In genomic region chr9:21290589-21290988, GRCm38 (mm10) we compare ENCODE assay signal across 8 mouse cellular contexts. TPM values are rescaled to one million over a fixed set of nuclear protein-coding genes. Genes with fewer than 3 reads are reported as not detected.
DNase-seq lines count a peak whose midpoint lies in the region; ATAC-seq lines count a peak whose summit lies in the region.

No protein-coding gene starts in this region.

- H3K9me3 ChIP-seq in lung, embryonic 16.5 days (ENCODE audit: control insufficient read depth, low read length), result no peaks in the 10 kb centered on the region
- no peaks in the 10 kb centered on the region for H3K9me3 ChIP-seq in limb, embryonic 15.5 days
- no peaks in the 10 kb centered on the region for H3K9me3 ChIP-seq in stomach, embryonic 16.5 days (replicated peaks; ENCODE audit: control insufficient read depth, low read length)

- DNase-seq in cerebellum, postnatal 4 days (ENCODE audit: low spot score in 2 of 2), result no peak
- no peak for DNase-seq in lung, postnatal 4 days
- DNase-seq in layer of hippocampus, postnatal 14 days (ENCODE audit: low spot score in 2 of 2), result no peak

- peak; percentile 2; the same call in 1 of the 2 replicates for ATAC-seq in cerebellum, adult (ENCODE audit: insufficient number of reproducible peaks, low FRiP score, low TSS enrichment)
- no peak for ATAC-seq in lung, embryonic 16.5 days (ENCODE audit: low read depth)
- peak; percentile 26 for ATAC-seq in erythroblast, adult 5-6 weeks (replicated peaks; ENCODE audit: low FRiP score, poor library complexity, severe bottlenecking)
- ATAC-seq in limb, embryonic 15.5 days (ENCODE audit: insufficient number of reproducible peaks, low FRiP score, low TSS enrichment, low read depth), result no peak
- no peak for ATAC-seq in stomach, embryonic 16.5 days (ENCODE audit: insufficient read depth, low FRiP score)

- H3K36me3 ChIP-seq in lung, embryonic 16.5 days (ENCODE audit: control insufficient read depth, insufficient read depth, low read length), result no peaks in the 10 kb centered on the region
- no peaks in the 10 kb centered on the region; the same call in 1 of the 2 replicates for H3K36me3 ChIP-seq in limb, embryonic 15.5 days
- no peaks in the 10 kb centered on the region for H3K36me3 ChIP-seq in stomach, embryonic 16.5 days (ENCODE audit: control insufficient read depth, insufficient read depth, low read length)

- peak overlapping the region; percentile 75 for H3K9ac ChIP-seq in lung, embryonic 16.5 days (ENCODE audit: low read length)
- H3K9ac ChIP-seq in limb, embryonic 15.5 days, result peak overlapping the region; percentile 64
- peak overlapping the region; percentile 82 for H3K9ac ChIP-seq in stomach, embryonic 16.5 days (ENCODE audit: low read length)

- H3K4me1 ChIP-seq in lung, embryonic 16.5 days (replicated peaks; ENCODE audit: control insufficient read depth, insufficient read depth, low read length), result peaks cover 28% of the 10 kb centered on the region
- H3K4me1 ChIP-seq in limb, embryonic 15.5 days, result peaks cover 34% of the 10 kb centered on the region
- peaks cover 27% of the 10 kb centered on the region for H3K4me1 ChIP-seq in stomach, embryonic 16.5 days (ENCODE audit: control insufficient read depth, insufficient read depth, low read length)

- peak overlapping the region; percentile 65 for H3K27ac ChIP-seq in lung, embryonic 16.5 days (ENCODE audit: low read length)
- H3K27ac ChIP-seq in limb, embryonic 15.5 days, result peak overlapping the region; percentile 82
- peak overlapping the region; percentile 69 for H3K27ac ChIP-seq in stomach, embryonic 16.5 days (ENCODE audit: low read length)

- no peaks in the 10 kb centered on the region for H3K27me3 ChIP-seq in lung, embryonic 16.5 days (ENCODE audit: control insufficient read depth, insufficient read depth, low read depth, low read length)
- no peaks in the 10 kb centered on the region for H3K27me3 ChIP-seq in limb, embryonic 15.5 days
- no peaks in the 10 kb centered on the region for H3K27me3 ChIP-seq in stomach, embryonic 16.5 days (ENCODE audit: control insufficient read depth, insufficient read depth, low read length)

- H3K4me3 ChIP-seq in lung, embryonic 16.5 days (ENCODE audit: low read length), result peak overlapping the region; percentile 75
- H3K4me3 ChIP-seq in limb, embryonic 15.5 days, result peak overlapping the region; percentile 76
- peak overlapping the region; percentile 71 for H3K4me3 ChIP-seq in stomach, embryonic 16.5 days (replicated peaks; ENCODE audit: low read length)

- peak overlapping the region; percentile 58 for H3K4me2 ChIP-seq in lung, embryonic 16.5 days (ENCODE audit: low read depth, low read length)
- H3K4me2 ChIP-seq in limb, embryonic 15.5 days, result peak overlapping the region; percentile 74
- H3K4me2 ChIP-seq in stomach, embryonic 16.5 days (ENCODE audit: low read depth, low read length), result peak overlapping the region; percentile 73

- under 1% methylated on average over 20 of the region's 20 CpGs for WGBS in lung, embryonic 16.5 days
- under 1% methylated on average over 20 of the region's 20 CpGs for WGBS in limb, embryonic 15.5 days
- WGBS in stomach, embryonic 16.5 days, result 0% methylated on average over 20 of the region's 20 CpGs

RNA-seq across cellular contexts. Expression of gene Cdkn2d, which starts 0.6 kb away (rescaled TPM):
- polyA plus RNA-seq in lung, embryonic 16.5 days (2015; fragmentation: Nextera tagmentation; extraction: Ambion mirVana), result 57.7 TPM in 2 replicates
- total RNA-seq in erythroblast, adult 5-6 weeks (2015; ENCODE audit: low replicate concordance), result 29.4 and 40.1 TPM in 2 replicates
- total RNA-seq in erythroblast, adult 5-6 weeks (2017; ENCODE audit: low replicate concordance), result 15.9 and 25.5 TPM in 2 replicates
- 55.3 and 60.1 TPM in 2 replicates for polyA plus RNA-seq in limb, embryonic 15.5 days (2015; fragmentation: Nextera tagmentation; extraction: Ambion mirVana)
- 47.4 and 51.5 TPM in 2 replicates for polyA plus RNA-seq in stomach, embryonic 16.5 days (2015; fragmentation: Nextera tagmentation; extraction: Ambion mirVana)
- 10 to 100 TPM; 58.9 to 62.0 TPM for total RNA-seq in layer of hippocampus, postnatal 14 days (2021)

RNA-seq across cellular contexts. Expression of gene Kri1, which starts 2.8 kb away (rescaled TPM):
- polyA plus RNA-seq in lung, embryonic 16.5 days (2015; fragmentation: Nextera tagmentation; extraction: Ambion mirVana), result 15.8 and 16.7 TPM in 2 replicates
- 14.0 and 26.7 TPM in 2 replicates for total RNA-seq in erythroblast, adult 5-6 weeks (2015; ENCODE audit: low replicate concordance)
- total RNA-seq in erythroblast, adult 5-6 weeks (2017; ENCODE audit: low replicate concordance), result 16.7 and 22.3 TPM in 2 replicates
- 13.1 and 18.4 TPM in 2 replicates for polyA plus RNA-seq in limb, embryonic 15.5 days (2015; fragmentation: Nextera tagmentation; extraction: Ambion mirVana)
- polyA plus RNA-seq in stomach, embryonic 16.5 days (2015; fragmentation: Nextera tagmentation; extraction: Ambion mirVana), result 15.2 and 18.2 TPM in 2 replicates
- total RNA-seq in layer of hippocampus, postnatal 14 days (2021), result 10 to 100 TPM; 32.1 to 33.4 TPM

RNA-seq across cellular contexts. Expression of gene Ap1m2, which starts 21.5 kb away (rescaled TPM):
- polyA plus RNA-seq in lung, embryonic 16.5 days (2015; fragmentation: Nextera tagmentation; extraction: Ambion mirVana), result 50.0 and 53.2 TPM in 2 replicates
- total RNA-seq in erythroblast, adult 5-6 weeks (2015; ENCODE audit: low replicate concordance), result 0.58 TPM in 1 of 2 replicates, not detected in the other
- total RNA-seq in erythroblast, adult 5-6 weeks (2017; ENCODE audit: low replicate concordance), result not detected in 2 replicates
- polyA plus RNA-seq in limb, embryonic 15.5 days (2015; fragmentation: Nextera tagmentation; extraction: Ambion mirVana), result 42.3 and 43.2 TPM in 2 replicates
- polyA plus RNA-seq in stomach, embryonic 16.5 days (2015; fragmentation: Nextera tagmentation; extraction: Ambion mirVana), result 77.7 and 86.3 TPM in 2 replicates
- under 1 TPM in 1 of 2 experiments, not detected in 1; 0.50 TPM for total RNA-seq in layer of hippocampus, postnatal 14 days (2021)

RNA-seq across cellular contexts. Expression of gene Atg4d, which starts 25.5 kb away (rescaled TPM):
- 39.9 and 42.3 TPM in 2 replicates for polyA plus RNA-seq in lung, embryonic 16.5 days (2015; fragmentation: Nextera tagmentation; extraction: Ambion mirVana)
- 11.9 TPM in 2 replicates for total RNA-seq in erythroblast, adult 5-6 weeks (2015; ENCODE audit: low replicate concordance)
- 31.9 and 59.8 TPM in 2 replicates for total RNA-seq in erythroblast, adult 5-6 weeks (2017; ENCODE audit: low replicate concordance)
- 40.8 and 44.2 TPM in 2 replicates for polyA plus RNA-seq in limb, embryonic 15.5 days (2015; fragmentation: Nextera tagmentation; extraction: Ambion mirVana)
- 53.3 and 55.7 TPM in 2 replicates for polyA plus RNA-seq in stomach, embryonic 16.5 days (2015; fragmentation: Nextera tagmentation; extraction: Ambion mirVana)
- total RNA-seq in layer of hippocampus, postnatal 14 days (2021), result 10 to 100 TPM; 33.5 to 39.3 TPM

RNA-seq across cellular contexts. Expression of gene Slc44a2, which starts 29.9 kb away (rescaled TPM):
- 178 and 186 TPM in 2 replicates for polyA plus RNA-seq in lung, embryonic 16.5 days (2015; fragmentation: Nextera tagmentation; extraction: Ambion mirVana)
- total RNA-seq in erythroblast, adult 5-6 weeks (2015; ENCODE audit: low replicate concordance), result 10.6 and 17.1 TPM in 2 replicates
- total RNA-seq in erythroblast, adult 5-6 weeks (2017; ENCODE audit: low replicate concordance), result 11.7 and 14.5 TPM in 2 replicates
- polyA plus RNA-seq in limb, embryonic 15.5 days (2015; fragmentation: Nextera tagmentation; extraction: Ambion mirVana), result 137 and 150 TPM in 2 replicates
- polyA plus RNA-seq in stomach, embryonic 16.5 days (2015; fragmentation: Nextera tagmentation; extraction: Ambion mirVana), result 116 and 130 TPM in 2 replicates
- 10 to 100 TPM; 53.4 to 61.0 TPM for total RNA-seq in layer of hippocampus, postnatal 14 days (2021)

Comparison
In these comparisons a context has a peak if more than half of its experiments do, and no peak if none do; other contexts are left out.
1. ATAC-seq: peak in cerebellum, adult (single experiment) and erythroblast, adult 5-6 weeks (single experiment); none in lung, embryonic 16.5 days (single experiment), limb, embryonic 15.5 days (single experiment) and stomach, embryonic 16.5 days (single experiment).
2. Peak in every context shown above with its lines, with median percentiles within 50 percentile points of each other: H3K27ac ChIP-seq, H3K4me2 ChIP-seq, H3K4me3 ChIP-seq and H3K9ac ChIP-seq.